Mouse (Mus musculus) kidney, embryonic 15.5 days (tissue): ENCODE results near the gene Ppp2r5c. TPM values are rescaled to one million over a fixed set of nuclear protein-coding genes. Genes with fewer than 3 reads are reported as not detected.

Experiments used
- ATAC-seq: fragments of 200-750 bp; cut with Nextera tagmentation; replicated peaks from 2 replicates; pipeline ENCODE4 v1.8.0; 2017; ENCODE audit warnings: moderate TSS enrichment; ENCODE audit not compliant: low FRiP score
- H3K27ac ChIP-seq: fragments of 300-500 bp; sonication (generic); 2 replicates; pipeline ENCODE4 v1.5.1; 2015; ENCODE audit warnings: mild to moderate bottlenecking, inconsistent platforms
- H3K27me3 ChIP-seq: fragments of 300-500 bp; sonication (generic); 2 replicates; pipeline ENCODE4 v1.6.1; 2015; ENCODE audit warnings: inconsistent platforms
- H3K36me3 ChIP-seq: fragments of 300-500 bp; sonication (generic); 2 replicates; pipeline ENCODE4 v1.6.1; 2015; ENCODE audit warnings: inconsistent platforms
- H3K4me1 ChIP-seq: fragments of 300-500 bp; sonication (generic); 2 replicates; pipeline ENCODE4 v1.6.1; 2015; ENCODE audit warnings: inconsistent platforms
- H3K4me2 ChIP-seq: fragments of 300-500 bp; sonication (generic); 2 replicates; pipeline ENCODE4 v1.6.1; 2015; ENCODE audit warnings: moderate library complexity, mild to moderate bottlenecking, inconsistent platforms
- H3K4me3 ChIP-seq: fragments of 300-500 bp; sonication (generic); replicated peaks from 2 replicates; pipeline ENCODE4 v1.5.1; 2015; ENCODE audit warnings: mild to moderate bottlenecking, inconsistent platforms
- H3K9ac ChIP-seq: fragments of 300-500 bp; sonication (generic); 2 replicates; pipeline ENCODE4 v1.6.1; 2015; ENCODE audit warnings: mild to moderate bottlenecking, inconsistent platforms
- H3K9me3 ChIP-seq: fragments of 300-500 bp; sonication (generic); replicated peaks from 2 replicates; pipeline ENCODE4 v1.6.1; 2016; ENCODE audit warnings: inconsistent platforms
- WGBS: fragments of 180-500 bp; shearing (Covaris S2); methylation state at CpG from one replicate; pipeline ENCODE4 v1.1.7; 2015; ENCODE audit warnings: mixed read lengths; 5-methylcytosine and 5-hydroxymethylcytosine counted together
- polyA plus RNA-seq: library from polyadenylated mRNA; unstranded; fragments of >200 nt; fragmentation: Nextera tagmentation; extraction: Ambion mirVana; gene quantifications from 2 replicates; pipeline ENCODE4 v1.2.1, GENCODE M21; 2015

Gene Ppp2r5c
- polyA plus RNA-seq, 1 experiment from 2014 or later: 141 TPM

- no peaks in the 10 kb centered on the region for H3K36me3 ChIP-seq
- H3K9me3 ChIP-seq: no peaks in the 10 kb centered on the region
- WGBS: 14% methylated on average over 7 of the region's 7 CpGs
- H3K9ac ChIP-seq: peak overlapping the region; percentile 55
- H3K4me3 ChIP-seq: peak overlapping the region; percentile 95
- peaks cover 14% of the 10 kb centered on the region; the same call in 1 of the 2 replicates for H3K27me3 ChIP-seq
- peak overlapping the region; percentile 98 for H3K27ac ChIP-seq
- ATAC-seq: no peak
- H3K4me2 ChIP-seq: peak overlapping the region; percentile 91
- H3K4me1 ChIP-seq: peaks cover 16% of the 10 kb centered on the region
These were observed 1.1 kb upstream of the Ppp2r5c start for GRCm38 (mm10) chr12:110445775-110446174.

- peaks cover 14% of the 10 kb centered on the region; the same call in 1 of the 2 replicates for H3K27me3 ChIP-seq
- H3K9me3 ChIP-seq: no peaks in the 10 kb centered on the region
- ATAC-seq: peak; percentile 60
- H3K27ac ChIP-seq: peak overlapping the region; percentile 78; the same call in 1 of the 2 replicates
- H3K4me2 ChIP-seq: peak overlapping the region; percentile 86
- peaks cover 16% of the 10 kb centered on the region for H3K4me1 ChIP-seq
- H3K9ac ChIP-seq: peak overlapping the region; percentile 87
- 0 out of 2 replicates have a peak, but pooled peaks cover 6% of the 10 kb centered on the region for H3K36me3 ChIP-seq
- under 1% methylated on average over 35 of the region's 39 CpGs for WGBS
- H3K4me3 ChIP-seq: peak overlapping the region; percentile 95
These were observed 386 bp downstream of the Ppp2r5c start for GRCm38 (mm10) chr12:110447306-110447705.

- Histone ChIP-seq H3K27me3 (peaks cover 13% of the 10 kb centered on the region; the same call in 1 of the 2 replicates), H3K4me2 (no peak overlapping the region), H3K9me3 (no peaks in the 10 kb centered on the region), H3K9ac (no peak overlapping the region), H3K4me1 (peaks cover 16% of the 10 kb centered on the region), H3K36me3 (0 out of 2 replicates have a peak, but pooled peaks cover 6% of the 10 kb centered on the region), H3K27ac (no peak overlapping the region), H3K4me3 (no peak overlapping the region)
- no peak for ATAC-seq
- WGBS: 88% methylated on average over 10 of the region's 10 CpGs
These were observed 1.8 kb downstream of the Ppp2r5c start for GRCm38 (mm10) chr12:110448767-110449166.

- Histone ChIP-seq H3K4me2 (no peak overlapping the region), H3K4me3 (no peak overlapping the region), H3K9ac (no peak overlapping the region), H3K27ac (no peak overlapping the region), H3K4me1 (0 out of 2 replicates have a peak, but pooled peaks cover 4% of the 10 kb centered on the region), H3K9me3 (no peaks in the 10 kb centered on the region), H3K36me3 (0 out of 2 replicates have a peak, but pooled peaks cover 6% of the 10 kb centered on the region), H3K27me3 (no peaks in the 10 kb centered on the region)
- ATAC-seq: peak; percentile 64
- 11% methylated on average over 5 of the region's 5 CpGs for WGBS
These were observed 7.3 kb downstream of the Ppp2r5c start for GRCm38 (mm10) chr12:110454223-110454622.

GRCm38 (mm10) chr12:110456024-110456423, 9.1 kb downstream of the Ppp2r5c start:
- Histone ChIP-seq H3K4me3 (no peak overlapping the region), H3K9me3 (no peaks in the 10 kb centered on the region), H3K9ac (no peak overlapping the region), H3K4me2 (no peak overlapping the region), H3K36me3 (0 out of 2 replicates have a peak, but pooled peaks cover 6% of the 10 kb centered on the region), H3K27me3 (no peaks in the 10 kb centered on the region), H3K27ac (no peak overlapping the region), H3K4me1 (peaks cover 7% of the 10 kb centered on the region; the same call in 1 of the 2 replicates)
- WGBS: 82% methylated on average over 7 of the region's 7 CpGs
- ATAC-seq: no peak

GRCm38 (mm10) chr12:110458667-110459066, 11.7 kb downstream of the Ppp2r5c start:
- Histone ChIP-seq H3K36me3 (no peaks in the 10 kb centered on the region), H3K4me2 (no peak overlapping the region), H3K27me3 (no peaks in the 10 kb centered on the region), H3K27ac (no peak overlapping the region), H3K9ac (no peak overlapping the region), H3K4me1 (peaks cover 7% of the 10 kb centered on the region; the same call in 1 of the 2 replicates), H3K4me3 (no peak overlapping the region), H3K9me3 (no peaks in the 10 kb centered on the region)
- WGBS: 84% methylated on average over 6 of the region's 6 CpGs
- ATAC-seq: no peak

- Histone ChIP-seq H3K27me3 (no peaks in the 10 kb centered on the region), H3K9me3 (no peaks in the 10 kb centered on the region), H3K4me3 (no peak overlapping the region), H3K27ac (no peak overlapping the region), H3K36me3 (no peaks in the 10 kb centered on the region), H3K4me2 (no peak overlapping the region), H3K9ac (no peak overlapping the region), H3K4me1 (peaks cover 2% of the 10 kb centered on the region; the same call in 1 of the 2 replicates)
- ATAC-seq: no peak
- WGBS: 74% methylated on average over 18 of the region's 18 CpGs
These were observed 13.7 kb downstream of the Ppp2r5c start for GRCm38 (mm10) chr12:110460418-110461300.

GRCm38 (mm10) chr12:110463711-110464110, 16.8 kb downstream of the Ppp2r5c start:
- no peaks in the 10 kb centered on the region for H3K27me3 ChIP-seq
- WGBS: 63% methylated on average over 8 of the region's 8 CpGs
- no peak overlapping the region for H3K4me2 ChIP-seq
- no peak for ATAC-seq
- no peak overlapping the region for H3K27ac ChIP-seq
- no peak overlapping the region for H3K9ac ChIP-seq
- no peak overlapping the region for H3K4me3 ChIP-seq
- H3K4me1 ChIP-seq: peaks cover 2% of the 10 kb centered on the region; the same call in 1 of the 2 replicates
- H3K9me3 ChIP-seq: no peaks in the 10 kb centered on the region
- no peaks in the 10 kb centered on the region; the same call in 1 of the 2 replicates for H3K36me3 ChIP-seq

GRCm38 (mm10) chr12:110471426-110471825, 24.5 kb downstream of the Ppp2r5c start:
- no peak overlapping the region for H3K9ac ChIP-seq
- H3K27me3 ChIP-seq: no peaks in the 10 kb centered on the region
- ATAC-seq: no peak
- H3K4me3 ChIP-seq: no peak overlapping the region
- H3K4me2 ChIP-seq: no peak overlapping the region
- H3K36me3 ChIP-seq: peaks cover 13% of the 10 kb centered on the region; the same call in 1 of the 2 replicates
- H3K27ac ChIP-seq: no peak overlapping the region
- H3K4me1 ChIP-seq: peaks cover 3% of the 10 kb centered on the region; the same call in 1 of the 2 replicates
- 87% methylated on average over 3 of the region's 3 CpGs for WGBS
- no peaks in the 10 kb centered on the region for H3K9me3 ChIP-seq

- H3K27me3 ChIP-seq: no peaks in the 10 kb centered on the region
- H3K36me3 ChIP-seq: peaks cover 13% of the 10 kb centered on the region; the same call in 1 of the 2 replicates
- ATAC-seq: no peak
- WGBS: 86% methylated on average over 3 of the region's 3 CpGs
- H3K9ac ChIP-seq: no peak overlapping the region
- no peak overlapping the region for H3K27ac ChIP-seq
- H3K4me2 ChIP-seq: no peak overlapping the region
- H3K4me3 ChIP-seq: no peak overlapping the region
- no peaks in the 10 kb centered on the region for H3K9me3 ChIP-seq
- peaks cover 4% of the 10 kb centered on the region; the same call in 1 of the 2 replicates for H3K4me1 ChIP-seq
These were observed 25.3 kb downstream of the Ppp2r5c start for GRCm38 (mm10) chr12:110472247-110472646.

- no peaks in the 10 kb centered on the region for H3K9me3 ChIP-seq
- WGBS: 46% methylated on average over 8 of the region's 8 CpGs
- no peak overlapping the region for H3K9ac ChIP-seq
- H3K36me3 ChIP-seq: peaks cover 10% of the 10 kb centered on the region; the same call in 1 of the 2 replicates
- H3K27me3 ChIP-seq: no peaks in the 10 kb centered on the region
- peaks cover 4% of the 10 kb centered on the region; the same call in 1 of the 2 replicates for H3K4me1 ChIP-seq
- no peak overlapping the region for H3K4me2 ChIP-seq
- no peak overlapping the region for H3K27ac ChIP-seq
- no peak for ATAC-seq
- H3K4me3 ChIP-seq: no peak overlapping the region
These were observed 27.6 kb downstream of the Ppp2r5c start for GRCm38 (mm10) chr12:110474497-110474896.

GRCm38 (mm10) chr12:110476561-110476960, 29.6 kb downstream of the Ppp2r5c start:
- peak; percentile 55 for ATAC-seq
- no peak overlapping the region for H3K4me2 ChIP-seq
- H3K4me3 ChIP-seq: no peak overlapping the region
- WGBS: 36% methylated on average over 9 of the region's 9 CpGs
- no peaks in the 10 kb centered on the region for H3K27me3 ChIP-seq
- H3K27ac ChIP-seq: no peak overlapping the region
- peaks cover 3% of the 10 kb centered on the region; the same call in 1 of the 2 replicates for H3K36me3 ChIP-seq
- no peak overlapping the region for H3K9ac ChIP-seq
- peaks cover 4% of the 10 kb centered on the region; the same call in 1 of the 2 replicates for H3K4me1 ChIP-seq
- H3K9me3 ChIP-seq: no peaks in the 10 kb centered on the region
